Mouse (Mus musculus) kidney, embryonic 16.5 days (tissue): ENCODE results near the gene Samd8. TPM values are rescaled to one million over a fixed set of nuclear protein-coding genes. Genes with fewer than 3 reads are reported as not detected.

Experiments
- ATAC-seq: fragments of 200-750 bp; cut with Nextera tagmentation; 2 replicates; pipeline ENCODE4 v1.8.0; 2017; ENCODE audit warnings: moderate TSS enrichment; ENCODE audit not compliant: low FRiP score, low TSS enrichment
- H3K27ac ChIP-seq: fragments of 300-500 bp; sonication (generic); 2 replicates; pipeline ENCODE4 v1.5.1; 2014; ENCODE audit warnings: low read length
- H3K27me3 ChIP-seq: fragments of 300-500 bp; sonication (generic); 2 replicates; pipeline ENCODE4 v1.6.1; 2014; ENCODE audit warnings: low read length, control low read depth, mixed read lengths; ENCODE audit not compliant: insufficient read depth
- H3K36me3 ChIP-seq: fragments of 300-500 bp; sonication (generic); 2 replicates; pipeline ENCODE4 v1.6.1; 2014; ENCODE audit warnings: low read length, control low read depth, mixed read lengths; ENCODE audit not compliant: insufficient read depth
- H3K4me1 ChIP-seq: fragments of 300-500 bp; sonication (generic); 2 replicates; pipeline ENCODE4 v1.6.1; 2014; ENCODE audit warnings: low read length, control low read depth, mixed read lengths; ENCODE audit not compliant: insufficient read depth
- H3K4me2 ChIP-seq: fragments of 300-500 bp; sonication (generic); replicated peaks from 2 replicates; pipeline ENCODE4 v1.6.1; 2014; ENCODE audit warnings: low read depth, low read length
- H3K4me3 ChIP-seq: fragments of 300-500 bp; sonication (generic); 2 replicates; pipeline ENCODE4 v1.5.1; 2014; ENCODE audit warnings: mild to moderate bottlenecking, low read length
- H3K9ac ChIP-seq: fragments of 300-500 bp; sonication (generic); replicated peaks from 2 replicates; pipeline ENCODE4 v1.6.1; 2014; ENCODE audit warnings: low read length
- H3K9me3 ChIP-seq: fragments of 300-500 bp; sonication (generic); 2 replicates; pipeline ENCODE4 v1.6.1; 2016; ENCODE audit warnings: low read length, control low read depth
- WGBS: fragments of 180-500 bp; shearing (Covaris S2); extraction: QIAGEN DNeasy Blood & Tissue Kit; methylation state at CpG from one replicate; pipeline ENCODE4 v1.1.7; 2014; 5-methylcytosine and 5-hydroxymethylcytosine counted together
- polyA plus RNA-seq: library from polyadenylated mRNA; unstranded; fragments of >200 nt; fragmentation: Nextera tagmentation; extraction: Ambion mirVana; gene quantifications from 2 replicates; pipeline ENCODE4 v1.2.1, GENCODE M21; 2015

The Samd8 gene
- polyA plus RNA-seq, 1 experiment from 2014 or later = 8.7 TPM

- Histone ChIP-seq H3K36me3 (no peaks in the 10 kb centered on the region), H3K27ac (no peak overlapping the region), H3K9ac (no peak overlapping the region), H3K4me3 (no peak overlapping the region), H3K9me3 (no peaks in the 10 kb centered on the region), H3K4me2 (no peak overlapping the region), H3K27me3 (no peaks in the 10 kb centered on the region), H3K4me1 (0 out of 2 replicates have a peak, but pooled peaks cover 3% of the 10 kb centered on the region)
- WGBS = 77% methylated on average over 8 of the region's 8 CpGs
- no peak for ATAC-seq
Measured at GRCm38 (mm10) chr14:21808208-21808922, 58.0 kb downstream of the Samd8 start.

- H3K4me2 ChIP-seq = no peak overlapping the region
- ATAC-seq = no peak
- 0 out of 2 replicates have a peak, but pooled peaks cover 3% of the 10 kb centered on the region for H3K4me1 ChIP-seq
- no peaks in the 10 kb centered on the region for H3K9me3 ChIP-seq
- H3K27me3 ChIP-seq = no peaks in the 10 kb centered on the region
- no peaks in the 10 kb centered on the region for H3K36me3 ChIP-seq
- H3K27ac ChIP-seq = no peak overlapping the region
- no peak overlapping the region for H3K4me3 ChIP-seq
- WGBS = 85% methylated on average over 2 of the region's 2 CpGs
- H3K9ac ChIP-seq = no peak overlapping the region
Measured at GRCm38 (mm10) chr14:21809418-21809817, 59.1 kb downstream of the Samd8 start.

- Histone ChIP-seq H3K9ac (no peak overlapping the region), H3K4me1 (0 out of 2 replicates have a peak, but pooled peaks cover 3% of the 10 kb centered on the region), H3K4me3 (no peak overlapping the region), H3K36me3 (no peaks in the 10 kb centered on the region), H3K4me2 (no peak overlapping the region), H3K27me3 (no peaks in the 10 kb centered on the region), H3K9me3 (no peaks in the 10 kb centered on the region), H3K27ac (no peak overlapping the region)
- 75% methylated on average over 4 of the region's 4 CpGs for WGBS
- ATAC-seq = no peak
Measured at GRCm38 (mm10) chr14:21811301-21811700, 61.0 kb downstream of the Samd8 start.

DNA sequence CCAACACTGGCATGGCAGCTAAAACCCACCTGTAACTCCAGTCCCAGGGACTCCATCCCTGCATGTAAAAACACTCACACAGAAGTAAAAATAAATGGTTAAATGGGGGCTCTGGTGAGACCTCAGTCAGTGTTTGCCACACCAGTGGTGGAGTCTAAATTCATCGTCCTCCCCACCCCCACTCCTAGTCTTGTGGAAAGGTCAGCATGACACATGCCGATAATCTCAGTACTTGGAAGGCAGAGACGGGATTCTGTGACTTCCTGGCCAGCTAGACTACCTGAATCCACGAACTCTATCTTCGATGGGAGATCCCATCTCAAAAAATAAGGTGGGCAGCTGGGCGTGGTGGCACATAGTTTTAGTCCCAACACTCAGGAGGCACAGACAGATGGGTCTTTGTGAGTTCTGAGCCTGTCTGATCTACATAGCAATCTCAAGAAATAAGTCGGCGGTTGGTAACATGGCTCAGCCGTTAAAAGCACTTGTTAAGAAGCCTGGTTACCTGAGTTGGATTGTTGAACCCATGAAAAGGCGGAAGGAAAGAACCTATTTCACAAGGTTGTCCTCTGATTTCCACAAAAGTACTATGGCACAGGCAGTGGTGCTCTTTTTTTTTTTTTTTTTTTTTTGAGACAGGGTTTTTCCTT, 61.5 kb downstream of the Samd8 start:
- Histone ChIP-seq H3K27me3 (no peaks in the 10 kb centered on the region), H3K9ac (no peak overlapping the region), H3K4me1 (0 out of 2 replicates have a peak, but pooled peaks cover 3% of the 10 kb centered on the region), H3K36me3 (no peaks in the 10 kb centered on the region), H3K4me3 (no peak overlapping the region), H3K27ac (no peak overlapping the region), H3K9me3 (no peaks in the 10 kb centered on the region), H3K4me2 (no peak overlapping the region)
- 86% methylated on average over 10 of the region's 10 CpGs for WGBS
- ATAC-seq = no peak

DNA sequence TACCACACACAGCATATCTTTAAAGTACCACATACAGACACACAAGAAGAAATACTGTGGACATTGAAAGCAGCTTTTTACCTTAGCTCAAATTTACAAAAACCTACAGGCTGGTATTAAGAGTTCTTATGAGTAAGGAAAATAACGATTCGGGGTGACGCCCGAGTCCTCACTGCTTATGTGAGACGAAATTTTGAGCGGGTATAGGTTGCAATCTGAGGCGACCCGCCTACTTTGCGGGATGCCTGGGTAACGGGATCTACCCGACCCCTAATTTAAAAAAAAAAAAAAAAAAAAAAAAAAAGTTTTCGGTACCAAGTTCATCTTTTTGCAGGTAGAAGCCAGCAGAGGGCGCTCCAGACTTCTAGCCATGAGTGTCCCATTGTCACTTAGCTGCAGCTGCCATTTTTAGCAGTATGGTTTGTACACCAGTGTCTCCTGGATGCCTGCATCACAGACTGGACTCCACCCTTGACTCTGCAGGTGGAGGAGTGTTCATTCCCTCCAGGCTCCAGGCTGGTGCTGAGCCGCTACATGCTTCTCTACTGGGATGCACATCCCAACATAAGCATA, 62.3 kb downstream of the Samd8 start:
- H3K27me3 ChIP-seq = no peaks in the 10 kb centered on the region
- no peak for ATAC-seq
- peak overlapping the region; percentile 18; the same call in 1 of the 2 replicates for H3K4me2 ChIP-seq
- no peaks in the 10 kb centered on the region for H3K36me3 ChIP-seq
- no peak overlapping the region for H3K4me3 ChIP-seq
- H3K4me1 ChIP-seq = 0 out of 2 replicates have a peak, but pooled peaks cover 3% of the 10 kb centered on the region
- H3K9me3 ChIP-seq = no peaks in the 10 kb centered on the region
- H3K27ac ChIP-seq = no peak overlapping the region
- H3K9ac ChIP-seq = no peak overlapping the region
- 23% methylated on average over 14 of the region's 14 CpGs for WGBS

DNA sequence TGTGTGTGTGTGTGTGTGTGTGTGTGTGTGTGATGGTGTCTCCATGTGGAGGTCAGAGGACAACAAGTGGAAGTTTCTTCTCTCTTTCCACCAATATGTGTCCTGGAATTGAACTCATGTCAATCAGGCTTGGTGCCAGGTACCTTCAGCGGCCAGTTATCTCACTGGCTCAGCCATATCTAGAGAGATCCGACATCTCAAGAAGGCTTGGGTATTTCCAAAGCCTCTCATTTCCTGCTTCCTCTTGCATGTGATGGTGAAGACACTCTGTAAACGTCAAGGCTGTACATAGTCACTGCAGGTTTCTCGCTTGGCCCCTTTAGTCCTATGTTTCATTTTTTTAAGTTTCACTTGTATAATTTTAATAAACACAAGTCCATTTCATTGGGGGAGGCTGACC, 62.9 kb downstream of the Samd8 start:
- H3K27me3 ChIP-seq = no peaks in the 10 kb centered on the region
- ATAC-seq = no peak
- H3K4me1 ChIP-seq = 0 out of 2 replicates have a peak, but pooled peaks cover 3% of the 10 kb centered on the region
- H3K9ac ChIP-seq = no peak overlapping the region
- H3K9me3 ChIP-seq = no peaks in the 10 kb centered on the region
- H3K27ac ChIP-seq = no peak overlapping the region
- 61% methylated on average over 4 of the region's 4 CpGs for WGBS
- no peaks in the 10 kb centered on the region for H3K36me3 ChIP-seq
- no peak overlapping the region for H3K4me3 ChIP-seq
- H3K4me2 ChIP-seq = no peak overlapping the region

DNA sequence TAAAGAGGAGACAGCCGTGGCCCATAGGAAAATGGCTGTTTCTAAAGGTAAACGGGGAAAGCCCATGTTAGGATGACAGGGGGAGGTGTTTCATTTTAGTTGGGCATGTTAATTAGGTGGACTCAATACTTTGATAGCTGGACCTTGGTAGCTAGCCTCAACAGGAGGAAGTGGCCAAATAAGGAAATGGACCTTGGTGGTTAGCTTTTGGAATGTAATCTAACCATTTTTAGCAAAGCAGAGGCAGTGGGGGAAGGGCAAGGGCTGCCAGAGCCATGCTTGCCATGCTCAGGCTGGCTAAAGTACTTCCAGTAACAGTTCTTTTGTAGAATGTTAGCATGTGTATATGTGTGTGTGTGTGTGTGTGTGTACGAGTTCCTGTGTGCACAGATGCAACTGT, 63.5 kb downstream of the Samd8 start:
- Histone ChIP-seq H3K36me3 (no peaks in the 10 kb centered on the region), H3K4me2 (no peak overlapping the region), H3K4me3 (no peak overlapping the region), H3K27me3 (no peaks in the 10 kb centered on the region), H3K9me3 (no peaks in the 10 kb centered on the region), H3K27ac (no peak overlapping the region), H3K4me1 (0 out of 2 replicates have a peak, but pooled peaks cover 3% of the 10 kb centered on the region), H3K9ac (no peak overlapping the region)
- WGBS = 79% methylated on average over 3 of the region's 3 CpGs
- ATAC-seq = no peak

DNA sequence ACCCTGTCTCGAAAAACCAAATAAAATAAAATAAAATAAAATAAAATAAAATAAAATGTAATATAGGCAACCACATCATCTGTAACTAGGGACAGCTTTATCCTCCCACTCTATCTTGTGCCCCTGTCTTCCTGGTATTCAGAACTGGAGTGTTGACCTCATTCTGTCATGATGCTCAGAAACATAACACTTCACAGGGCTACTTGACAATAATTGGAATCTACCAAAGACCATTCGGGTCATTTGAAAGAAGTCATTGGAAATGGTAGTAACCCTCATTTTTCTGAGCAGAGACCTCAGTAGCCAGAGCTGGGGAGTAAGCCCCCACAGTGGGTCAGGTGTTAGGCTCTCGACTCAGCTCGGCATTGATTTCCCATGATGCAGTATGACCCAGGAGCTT, 64.3 kb downstream of the Samd8 start:
- no peaks in the 10 kb centered on the region for H3K36me3 ChIP-seq
- H3K27me3 ChIP-seq = no peaks in the 10 kb centered on the region
- no peak overlapping the region for H3K4me3 ChIP-seq
- 95% methylated on average over 4 of the region's 4 CpGs for WGBS
- no peaks in the 10 kb centered on the region for H3K9me3 ChIP-seq
- 0 out of 2 replicates have a peak, but pooled peaks cover 3% of the 10 kb centered on the region for H3K4me1 ChIP-seq
- no peak overlapping the region for H3K4me2 ChIP-seq
- ATAC-seq = no peak
- no peak overlapping the region for H3K27ac ChIP-seq
- no peak overlapping the region for H3K9ac ChIP-seq

- no peak for ATAC-seq
- Histone ChIP-seq H3K9ac (no peak overlapping the region), H3K4me3 (no peak overlapping the region), H3K4me1 (0 out of 2 replicates have a peak, but pooled peaks cover 3% of the 10 kb centered on the region), H3K4me2 (no peak overlapping the region), H3K27me3 (no peaks in the 10 kb centered on the region), H3K36me3 (no peaks in the 10 kb centered on the region), H3K27ac (no peak overlapping the region), H3K9me3 (no peaks in the 10 kb centered on the region)
- 54% methylated on average over 3 of the region's 3 CpGs for WGBS
Measured at GRCm38 (mm10) chr14:21816255-21816654, 65.9 kb downstream of the Samd8 start.

- Histone ChIP-seq H3K4me3 (no peak overlapping the region), H3K4me1 (peaks cover 7% of the 10 kb centered on the region), H3K27me3 (no peaks in the 10 kb centered on the region), H3K27ac (no peak overlapping the region), H3K9ac (no peak overlapping the region), H3K4me2 (no peak overlapping the region), H3K9me3 (no peaks in the 10 kb centered on the region), H3K36me3 (no peaks in the 10 kb centered on the region)
- ATAC-seq = no peak
- 54% methylated on average over 4 of the region's 4 CpGs for WGBS
Measured at GRCm38 (mm10) chr14:21817453-21817852, 67.1 kb downstream of the Samd8 start.
